Mouse (Mus musculus) lung, adult 2 months (tissue): Measurements from ENCODE around the gene Rasgrp2.

Experiments used
- CTCF ChIP-seq: fragments of 200-500 bp; IDR thresholded peaks from 2 replicates; pipeline ENCODE4 v1.5.1; 2011; ENCODE audit warnings: mild to moderate bottlenecking, low read length, control low read depth; ENCODE audit not compliant: insufficient read depth
- POLR2A ChIP-seq: fragments of 200-500 bp; IDR thresholded peaks from 2 replicates; pipeline ENCODE4 v1.6.1; 2011; ENCODE audit warnings: low read depth, mild to moderate bottlenecking, control low read depth, low read length, borderline replicate concordance; ENCODE audit errors: extremely low read depth

DNA sequence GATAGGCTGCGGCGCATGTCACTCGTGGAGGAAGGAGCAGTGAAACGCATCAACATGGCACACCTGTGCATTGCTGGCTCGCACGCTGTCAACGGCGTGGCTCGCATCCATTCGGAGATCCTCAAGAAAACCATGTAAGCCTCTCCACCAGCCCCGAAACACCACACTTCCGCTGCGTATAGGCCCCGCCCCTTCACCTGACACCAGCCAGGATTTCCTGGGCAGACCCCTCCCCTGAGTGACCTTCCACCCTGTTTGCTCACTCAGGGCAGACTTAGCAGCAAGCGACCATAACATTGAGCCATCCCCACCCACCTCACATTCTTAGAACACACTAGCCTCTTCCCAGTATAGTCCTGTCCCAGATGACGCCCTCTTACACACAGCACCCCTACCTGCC is 9.3 kb upstream of the Rasgrp2 start:
- TF ChIP-seq CTCF (no peak), POLR2A (0 out of 2 replicates have a peak, but pooled peaks have one; percentile 23)
